Mouse (Mus musculus) testis, adult 10 weeks (tissue): ENCODE results near the gene Polr1c. TPM values are rescaled to one million over a fixed set of nuclear protein-coding genes. Genes with fewer than 3 reads are reported as not detected.

Experiments used
- polyA plus RNA-seq: library from polyadenylated mRNA; stranded (reverse); fragments of 350-450 nt; fragmentation: Illumina TruSeq; extraction: RNeasy Lipid Tissue Mini Kit (QIAGEN cat#74804); gene quantifications from one replicate; pipeline ENCODE4 v1.2.3, GENCODE M21; 2014; ENCODE audit warnings: low read depth, low replicate concordance

The Polr1c gene
- 10.6 TPM for polyA plus RNA-seq

GRCm38 (mm10) chr17:46247512-46248188 is at the start of gene Polr1c, which contains the start of gene Yipf3:
Gene Polr1c, minus strand, starts transcription at chr17:46248054.
Gene Yipf3, plus strand, starts transcription at chr17:46248080.

GRCm38 (mm10) chr17:46282483-46283123 is 34.7 kb upstream of the Polr1c start, which contains the start of gene Tjap1:
Gene Tjap1, minus strand, starts transcription at chr17:46283026.

GRCm38 (mm10) chr17:46253452-46254084 is 5.7 kb upstream of the Polr1c start, which contains the start of gene Lrrc73:
Gene Lrrc73, plus strand, starts transcription at chr17:46253531.

GRCm38 (mm10) chr17:46202421-46203071 is 45.3 kb downstream of the Polr1c start, which contains the start of the genes Polh and Xpo5:
Gene Polh, minus strand, starts transcription at chr17:46202645.
Gene Xpo5, plus strand, starts transcription at chr17:46202782.

Other genes starting within 250 kb of the Polr1c start
- gene Vegfa, start 215.7 kb downstream of the Polr1c start, polyA plus RNA-seq: 0.95 TPM
- gene Mrps18a, start 137.1 kb downstream of the Polr1c start, polyA plus RNA-seq: 19.8 TPM
- gene Rsph9, start 103.8 kb downstream of the Polr1c start, polyA plus RNA-seq: 14.6 TPM
- gene Mad2l1bp, start 94.5 kb downstream of the Polr1c start, polyA plus RNA-seq: 2.0 TPM
- gene Gtpbp2, start 87.0 kb downstream of the Polr1c start, polyA plus RNA-seq: 14.9 TPM
- gene Polh, start 45.4 kb downstream of the Polr1c start, polyA plus RNA-seq: 11.8 TPM
- gene Xpo5, start 45.3 kb downstream of the Polr1c start, polyA plus RNA-seq: 25.8 TPM
- gene Yipf3, start within 50 bp of the Polr1c start, polyA plus RNA-seq: 0.88 TPM
- gene Lrrc73, start 5.5 kb upstream of the Polr1c start, polyA plus RNA-seq: 1.8 TPM
- gene Tjap1, start 35.0 kb upstream of the Polr1c start, polyA plus RNA-seq: 1.3 TPM
- not detected for gene Dlk2, start 49.4 kb upstream of the Polr1c start, polyA plus RNA-seq
- 0.11 TPM for gene Abcc10, start 80.3 kb upstream of the Polr1c start, polyA plus RNA-seq
- 327 TPM for gene Zfp318, start 135.7 kb upstream of the Polr1c start, polyA plus RNA-seq
- gene Crip3, start 180.9 kb upstream of the Polr1c start, polyA plus RNA-seq: 0.83 TPM
- not detected for gene Slc22a7, start 190.4 kb upstream of the Polr1c start, polyA plus RNA-seq
- 3.8 TPM for gene Ttbk1, start 239.6 kb upstream of the Polr1c start, polyA plus RNA-seq
- 3.1 TPM for gene Dnph1, start 248.7 kb upstream of the Polr1c start, polyA plus RNA-seq